Mouse (Mus musculus) hindbrain, embryonic 11.5 days (tissue): ENCODE measurements around the gene Bche. TPM values are rescaled to one million over a fixed set of nuclear protein-coding genes. Genes with fewer than 3 reads are reported as not detected.

Source experiments
- ATAC-seq: fragments of 200-750 bp; cut with Nextera tagmentation; 2 replicates; pipeline ENCODE4 v1.8.0; 2017; ENCODE audit warnings: mild to moderate bottlenecking, moderate TSS enrichment, moderate library complexity; ENCODE audit not compliant: low FRiP score
- DNase-seq: peaks from one replicate; pipeline ENCODE4 v3.0.0-alpha.2; 2015; ENCODE audit warnings: low spot score
- H3K27ac ChIP-seq: fragments of 300-500 bp; sonication (generic); 2 replicates; pipeline ENCODE4 v1.5.1; 2014; ENCODE audit warnings: mild to moderate bottlenecking, low read depth, low read length
- H3K27me3 ChIP-seq: fragments of 300-500 bp; sonication (generic); 2 replicates; pipeline ENCODE4 v1.6.1; 2014; ENCODE audit warnings: mild to moderate bottlenecking, low read length, moderate library complexity, mixed read lengths; ENCODE audit not compliant: control insufficient read depth, insufficient read depth
- H3K36me3 ChIP-seq: fragments of 300-500 bp; sonication (generic); 2 replicates; pipeline ENCODE4 v1.6.1; 2014; ENCODE audit warnings: mild to moderate bottlenecking, low read length, moderate library complexity, mixed read lengths; ENCODE audit not compliant: control insufficient read depth, insufficient read depth
- H3K4me1 ChIP-seq: fragments of 300-500 bp; sonication (generic); replicated peaks from 2 replicates; pipeline ENCODE4 v1.6.1; 2014; ENCODE audit warnings: low read length, mixed read lengths; ENCODE audit not compliant: control insufficient read depth, insufficient read depth
- H3K4me2 ChIP-seq: fragments of 300-500 bp; sonication (generic); replicated peaks from 2 replicates; pipeline ENCODE4 v1.6.1; 2014; ENCODE audit warnings: mild to moderate bottlenecking, low read depth, low read length
- H3K4me3 ChIP-seq: fragments of 300-500 bp; sonication (generic); 2 replicates; pipeline ENCODE4 v1.5.1; 2014; ENCODE audit warnings: low read depth, low read length
- H3K9ac ChIP-seq: fragments of 300-500 bp; sonication (generic); 2 replicates; pipeline ENCODE4 v1.6.1; 2014; ENCODE audit warnings: low read depth, low read length
- H3K9me3 ChIP-seq: fragments of 300-500 bp; sonication (generic); 2 replicates; pipeline ENCODE4 v1.6.1; 2016; ENCODE audit warnings: low read length; ENCODE audit not compliant: control insufficient read depth
- WGBS: fragments of 180-500 bp; shearing (Covaris S2); extraction: QIAGEN DNeasy Blood & Tissue Kit; methylation state at CpG from one replicate; pipeline ENCODE4 v1.1.7; 2014; 5-methylcytosine and 5-hydroxymethylcytosine counted together
- polyA plus RNA-seq: library from polyadenylated mRNA; unstranded; fragments of >200 nt; fragmentation: Nextera tagmentation; extraction: Ambion mirVana; gene quantifications from 2 replicates; pipeline ENCODE4 v1.2.1, GENCODE M21; 2014

Bche gene
- polyA plus RNA-seq, 1 experiment from 2014 or later = 2.1 TPM

- Histone ChIP-seq H3K27ac (no peak overlapping the region), H3K36me3 (no peaks in the 10 kb centered on the region), H3K4me1 (no peaks in the 10 kb centered on the region), H3K4me3 (peak overlapping the region; percentile 37), H3K9ac (peak overlapping the region; percentile 50; the same call in 1 of the 2 replicates), H3K27me3 (no peaks in the 10 kb centered on the region), H3K4me2 (peak overlapping the region; percentile 47), H3K9me3 (no peaks in the 10 kb centered on the region)
- WGBS = 20% methylated on average over 20 of the region's 20 CpGs
- ATAC-seq = peak; percentile 93
- DNase-seq = peak; percentile 80
Measured at GRCm38 (mm10) chr3:73707461-73708409, 480 bp downstream of the Bche start.

- Histone ChIP-seq H3K36me3 (no peaks in the 10 kb centered on the region), H3K27ac (no peak overlapping the region), H3K27me3 (no peaks in the 10 kb centered on the region), H3K9me3 (no peaks in the 10 kb centered on the region), H3K4me2 (no peak overlapping the region), H3K4me3 (no peak overlapping the region), H3K9ac (no peak overlapping the region), H3K4me1 (no peaks in the 10 kb centered on the region)
- 47% methylated on average over 1 of the region's 1 CpGs for WGBS
- ATAC-seq (no peak), DNase-seq (no peak)
Measured at GRCm38 (mm10) chr3:73706544-73706943, 1.7 kb downstream of the Bche start.

GRCm38 (mm10) chr3:73698889-73699288 lies 9.3 kb downstream of the Bche start:
- H3K27me3 ChIP-seq = no peaks in the 10 kb centered on the region
- 84% methylated on average over 1 of the region's 1 CpGs for whole genome bisulfite sequencing
- no peak for ATAC-seq

GRCm38 (mm10) chr3:73673333-73673732 lies 34.9 kb downstream of the Bche start:
- no peak overlapping the region for H3K4me3 ChIP-seq
- H3K27me3 ChIP-seq = no peaks in the 10 kb centered on the region
- no peaks in the 10 kb centered on the region for H3K36me3 ChIP-seq
- H3K4me2 ChIP-seq = no peak overlapping the region
- H3K27ac ChIP-seq = no peak overlapping the region
- no peak for DNase-seq
- ATAC-seq = no peak
- no peaks in the 10 kb centered on the region for H3K9me3 ChIP-seq
- no peak overlapping the region for H3K9ac ChIP-seq
- 81% methylated on average over 1 of the region's 1 CpGs for WGBS
- H3K4me1 ChIP-seq = no peaks in the 10 kb centered on the region

More at GRCm38 (mm10) chr3:73698889-73699288, 9.3 kb downstream of the Bche start:
- no peak for DNase-seq
- Histone ChIP-seq H3K4me1 (no peaks in the 10 kb centered on the region), H3K9ac (no peak overlapping the region), H3K4me3 (no peak overlapping the region), H3K36me3 (no peaks in the 10 kb centered on the region), H3K4me2 (no peak overlapping the region), H3K27ac (no peak overlapping the region), H3K9me3 (no peaks in the 10 kb centered on the region)

GRCm38 (mm10) chr3:73668172-73668571 lies 40.0 kb downstream of the Bche start:
- Histone ChIP-seq H3K4me3 (no peak overlapping the region), H3K4me2 (no peak overlapping the region), H3K9me3 (no peaks in the 10 kb centered on the region), H3K4me1 (no peaks in the 10 kb centered on the region), H3K27me3 (no peaks in the 10 kb centered on the region), H3K9ac (no peak overlapping the region), H3K36me3 (no peaks in the 10 kb centered on the region), H3K27ac (no peak overlapping the region)
- DNase-seq (no peak), ATAC-seq (no peak)
- WGBS = 84% methylated on average over 5 of the region's 5 CpGs

DNA sequence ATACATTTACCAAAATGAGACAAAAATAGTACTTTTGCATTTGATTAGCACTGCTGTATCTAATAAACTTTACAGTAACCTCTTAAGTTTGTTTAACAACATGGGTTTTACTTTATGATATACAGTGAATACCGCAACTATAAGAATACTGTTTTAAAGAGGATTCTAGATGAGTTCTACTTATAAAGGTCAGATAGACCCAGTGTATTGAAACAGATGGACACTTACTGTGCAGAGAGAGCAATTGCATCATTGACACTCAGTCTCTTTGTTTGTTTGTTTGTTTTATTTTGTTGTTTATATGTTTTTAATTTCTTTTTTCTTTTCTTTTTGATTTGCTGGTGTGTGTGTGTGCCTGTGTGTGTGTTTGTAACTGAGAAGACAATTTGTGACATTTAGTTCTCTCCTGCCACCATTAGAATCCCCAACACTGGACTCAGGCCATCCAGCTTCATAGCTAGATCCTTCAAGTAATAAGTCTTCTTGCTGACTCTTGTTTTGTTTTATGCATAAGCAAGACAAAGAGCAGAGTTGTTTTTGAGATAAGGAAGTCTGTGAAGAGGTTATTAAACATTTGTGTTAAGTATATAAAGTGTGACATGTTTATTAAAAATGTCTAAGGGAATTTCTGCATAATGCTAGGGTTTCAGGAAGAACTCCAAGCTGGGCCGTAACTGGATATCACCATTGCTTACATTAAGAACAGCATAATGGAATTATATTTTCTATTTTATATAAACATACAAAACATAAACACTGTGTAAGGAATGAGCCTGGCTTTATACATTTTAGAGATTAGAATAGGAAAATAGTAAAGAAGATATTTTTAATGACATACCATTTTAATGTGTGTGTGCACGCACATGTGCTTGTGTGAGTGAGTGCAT lies 40.7 kb downstream of the Bche start:
- H3K4me1 ChIP-seq = no peaks in the 10 kb centered on the region
- DNase-seq (no peak), ATAC-seq (no peak)
- H3K36me3 ChIP-seq = no peaks in the 10 kb centered on the region
- no peaks in the 10 kb centered on the region for H3K9me3 ChIP-seq
- WGBS = 95% methylated on average over 3 of the region's 3 CpGs
- H3K27ac ChIP-seq = no peak overlapping the region
- no peak overlapping the region for H3K4me3 ChIP-seq
- H3K9ac ChIP-seq = no peak overlapping the region
- H3K4me2 ChIP-seq = no peak overlapping the region
- H3K27me3 ChIP-seq = no peaks in the 10 kb centered on the region

- Histone ChIP-seq H3K9me3 (no peaks in the 10 kb centered on the region), H3K4me2 (no peak overlapping the region), H3K4me1 (no peaks in the 10 kb centered on the region), H3K36me3 (no peaks in the 10 kb centered on the region), H3K27me3 (no peaks in the 10 kb centered on the region), H3K9ac (no peak overlapping the region), H3K27ac (no peak overlapping the region), H3K4me3 (no peak overlapping the region)
- ATAC-seq (no peak), DNase-seq (no peak)
Measured at GRCm38 (mm10) chr3:73650281-73650680, 57.9 kb downstream of the Bche start.

DNA sequence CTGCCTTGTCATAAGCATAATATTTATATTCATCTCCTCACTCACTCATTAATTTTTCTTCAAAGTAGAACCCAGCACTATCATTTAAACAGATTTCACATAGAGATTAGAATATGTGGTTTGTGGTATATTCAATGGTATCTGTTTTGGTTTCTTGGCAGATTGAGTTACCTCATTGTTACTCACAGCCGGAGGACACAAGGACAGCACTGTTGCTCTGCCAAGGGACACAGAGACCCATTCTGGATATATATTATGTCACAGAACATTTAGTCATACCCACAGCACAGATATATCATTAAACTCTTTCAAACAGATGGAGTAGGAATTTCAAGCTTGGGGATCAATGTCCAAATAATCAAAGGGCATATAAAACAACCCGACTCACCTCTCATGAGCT lies 61.2 kb downstream of the Bche start:
- Histone ChIP-seq H3K4me1 (no peaks in the 10 kb centered on the region), H3K27me3 (no peaks in the 10 kb centered on the region), H3K36me3 (no peaks in the 10 kb centered on the region), H3K9me3 (no peaks in the 10 kb centered on the region), H3K4me2 (no peak overlapping the region), H3K4me3 (no peak overlapping the region), H3K27ac (no peak overlapping the region), H3K9ac (no peak overlapping the region)
- DNase-seq (no peak), ATAC-seq (no peak)
- 86% methylated on average over 2 of the region's 2 CpGs for WGBS
